Mouse (Mus musculus): Measurements from ENCODE around the gene 4933402N22Rik. TPM values are rescaled to one million over a fixed set of nuclear protein-coding genes. Genes with fewer than 3 reads are reported as not detected.
"Not testable (repeated sequence)": the region's sequence is repeated elsewhere in the genome, so short reads cannot be mapped to it uniquely, and the experiment has no call there.

The 4933402N22Rik gene
- not detected in 2 replicates for polyA plus RNA-seq (2015; fragmentation: Nextera tagmentation; extraction: Ambion mirVana)

DNA sequence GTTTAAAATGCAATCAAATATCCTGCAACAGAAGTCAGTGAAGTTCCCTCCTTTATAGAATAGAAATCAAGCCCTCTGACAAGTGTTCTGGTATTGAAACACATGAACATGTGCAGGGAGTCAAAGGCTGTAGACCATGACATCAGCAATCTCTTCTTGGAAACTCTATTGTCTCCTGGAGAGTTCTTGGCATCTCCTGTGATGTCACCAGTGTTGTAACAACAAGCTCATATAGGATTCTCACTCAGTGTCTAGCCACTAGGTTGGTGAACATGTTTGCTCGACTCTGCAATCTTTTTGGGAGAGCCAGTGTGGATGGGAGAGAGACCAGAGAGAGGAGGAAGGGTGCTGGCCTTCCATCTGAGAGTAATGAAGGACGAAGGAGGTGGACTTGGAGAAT is at the start of gene 4933402N22Rik:
Gene 4933402N22Rik, plus strand, starts transcription at position 301 of the 400 bp plus-strand sequence.
- H3K27me3 ChIP-seq (ENCODE audit: control insufficient read depth, insufficient read depth, low read depth, low read length); H3K9me3 ChIP-seq (replicated peaks; ENCODE audit: control insufficient read depth, low read length, poor library complexity, severe bottlenecking); H3K4me2 ChIP-seq (ENCODE audit: low read length); H3K4me1 ChIP-seq (ENCODE audit: control insufficient read depth, insufficient read depth, low read length); ATAC-seq; H3K27ac ChIP-seq (ENCODE audit: low read length); H3K36me3 ChIP-seq (ENCODE audit: control insufficient read depth, insufficient read depth, low read length); H3K9ac ChIP-seq (ENCODE audit: low read depth, low read length); H3K4me3 ChIP-seq (ENCODE audit: low read depth, low read length): not testable (repeated sequence)
- 50% methylated on average over 1 of the region's 2 CpGs for WGBS

DNA sequence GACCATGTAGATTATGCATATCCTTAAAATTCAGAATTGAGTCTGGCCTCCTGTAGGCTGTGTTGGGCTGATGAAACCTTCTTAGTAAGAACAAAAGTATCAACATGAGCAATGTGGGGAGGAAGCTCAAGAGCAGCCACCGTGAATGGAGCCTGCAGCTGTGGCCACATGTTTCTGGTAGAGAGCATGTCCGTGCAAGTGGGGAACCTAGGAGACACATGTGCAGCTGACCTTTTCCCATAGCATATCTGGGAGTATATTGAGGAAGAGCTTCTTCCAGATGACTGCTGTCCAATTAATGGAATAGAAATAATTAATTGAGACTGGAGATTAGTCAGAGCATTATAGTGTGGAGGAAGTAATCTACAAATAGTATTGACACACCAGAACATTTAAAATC is 5.9 kb downstream of the 4933402N22Rik start:
- not testable (repeated sequence) for ATAC-seq
- 95% methylated on average over 1 of the region's 2 CpGs for WGBS

More for the DNA sequence above, 5.9 kb downstream of the 4933402N22Rik start:
- not testable (repeated sequence) for H3K27me3 ChIP-seq (ENCODE audit: control insufficient read depth, insufficient read depth, low read depth, low read length); H3K36me3 ChIP-seq (ENCODE audit: control insufficient read depth, insufficient read depth, low read length); H3K9me3 ChIP-seq (replicated peaks; ENCODE audit: control insufficient read depth, low read length, poor library complexity, severe bottlenecking); H3K4me2 ChIP-seq (ENCODE audit: low read length); H3K9ac ChIP-seq (ENCODE audit: low read depth, low read length); H3K4me3 ChIP-seq (ENCODE audit: low read depth, low read length); H3K4me1 ChIP-seq (ENCODE audit: control insufficient read depth, insufficient read depth, low read length); H3K27ac ChIP-seq (ENCODE audit: low read length)

Other genes starting within 250 kb of the 4933402N22Rik start
- gene Gm8922, start 236.1 kb upstream of the 4933402N22Rik start, polyA plus RNA-seq (2015; fragmentation: Nextera tagmentation; extraction: Ambion mirVana): not detected in 2 replicates
- gene Gm8926, start 147.5 kb upstream of the 4933402N22Rik start, polyA plus RNA-seq (2015; fragmentation: Nextera tagmentation; extraction: Ambion mirVana): not detected in 2 replicates
- gene Gm6465, start 72.5 kb upstream of the 4933402N22Rik start, polyA plus RNA-seq (2015; fragmentation: Nextera tagmentation; extraction: Ambion mirVana): not detected in 2 replicates